Mouse (Mus musculus) yolk sac, embryonic 10.5 days (tissue): ENCODE measurements around the gene C9orf72.
"Not testable (repeated sequence)": the region's sequence is repeated elsewhere in the genome, so short reads cannot be mapped to it uniquely, and the experiment has no call there.

ENCODE experiments used
- DNase-seq: peaks from one replicate; pipeline ENCODE4 v3.0.0-alpha.2; 2017; ENCODE audit warnings: low spot score

Gene C9orf72

DNA sequence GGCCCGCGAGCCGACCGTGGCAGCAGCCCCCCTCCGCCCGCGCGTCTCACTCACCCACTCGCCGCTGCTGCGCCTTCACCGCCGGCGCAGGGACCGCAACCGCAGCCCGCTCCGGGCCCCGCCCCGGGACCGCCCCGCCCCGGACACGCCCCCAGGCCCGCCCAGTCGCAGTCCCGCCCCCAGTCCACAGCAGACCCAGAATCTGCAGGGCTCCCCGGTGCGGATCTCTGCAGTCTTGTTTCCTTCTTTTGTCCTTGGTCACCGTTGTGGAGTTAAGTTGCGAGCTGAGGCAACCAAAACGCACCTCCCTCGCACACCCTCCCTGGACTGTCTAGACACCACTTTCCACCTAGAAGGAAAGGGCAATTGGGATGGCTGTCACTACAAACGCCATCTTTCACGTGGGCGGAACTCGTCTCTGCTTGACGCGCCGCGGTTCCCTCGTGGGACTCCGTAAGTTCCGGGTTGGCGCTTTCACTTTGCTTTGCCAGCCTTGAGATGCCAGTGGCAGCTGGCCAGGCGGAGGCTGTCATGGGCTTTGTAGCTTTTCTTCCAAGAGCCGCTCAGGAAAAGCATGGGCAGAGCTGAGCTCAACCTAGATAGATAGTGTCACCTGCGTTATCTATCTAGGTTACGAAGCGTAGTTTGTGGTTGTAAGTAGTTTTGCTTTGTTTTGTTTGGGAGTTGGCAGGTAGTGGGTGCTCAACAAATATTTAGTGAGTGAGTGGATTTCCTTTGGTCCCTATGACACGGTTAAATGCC, at the start of gene C9orf72:
TSS of gene C9orf72 (minus strand) at position 442 of the 762 bp plus-strand sequence.
- peak; percentile 92 for DNase-seq

DNA sequence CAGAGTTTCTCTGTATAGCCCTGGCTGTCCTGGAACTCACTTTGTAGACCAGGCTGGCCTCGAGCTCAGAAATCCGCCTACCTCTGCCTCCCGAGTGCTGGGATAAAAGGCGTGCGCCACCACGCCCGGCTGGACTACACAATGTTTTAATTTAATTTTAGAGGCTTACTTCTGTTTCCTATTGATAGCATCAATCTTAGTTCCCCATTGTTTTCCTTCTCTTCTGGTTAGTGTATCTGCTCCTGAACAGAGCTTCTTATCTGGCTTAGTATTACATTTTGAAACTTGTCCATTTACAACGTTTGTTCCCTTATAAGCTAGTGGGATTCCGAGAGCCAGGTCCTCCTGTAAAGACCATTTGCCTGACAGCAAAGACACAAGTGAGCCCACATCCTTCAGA, 33.0 kb upstream of the C9orf72 start:
- DNase-seq: no peak

DNA sequence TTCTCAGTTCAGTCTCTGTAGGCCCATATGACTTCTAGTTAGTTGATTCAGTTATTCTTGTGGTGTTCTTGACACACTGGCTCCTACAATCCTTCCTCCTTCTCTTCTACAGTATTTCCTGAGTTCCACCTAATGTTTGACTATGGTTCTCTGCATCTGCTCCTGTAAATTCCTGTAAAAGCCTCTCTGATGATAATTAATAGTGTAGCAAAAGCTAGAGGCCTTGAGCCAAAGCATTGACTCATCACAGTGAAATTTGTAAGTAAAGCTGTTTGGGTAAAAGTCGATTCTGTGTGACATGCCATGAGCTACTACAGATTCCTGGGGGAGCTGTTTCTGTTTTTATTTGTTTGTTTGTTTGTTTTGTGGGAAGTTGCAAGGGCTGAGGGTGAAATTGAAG, 18.0 kb upstream of the C9orf72 start:
- no peak for DNase-seq

DNA sequence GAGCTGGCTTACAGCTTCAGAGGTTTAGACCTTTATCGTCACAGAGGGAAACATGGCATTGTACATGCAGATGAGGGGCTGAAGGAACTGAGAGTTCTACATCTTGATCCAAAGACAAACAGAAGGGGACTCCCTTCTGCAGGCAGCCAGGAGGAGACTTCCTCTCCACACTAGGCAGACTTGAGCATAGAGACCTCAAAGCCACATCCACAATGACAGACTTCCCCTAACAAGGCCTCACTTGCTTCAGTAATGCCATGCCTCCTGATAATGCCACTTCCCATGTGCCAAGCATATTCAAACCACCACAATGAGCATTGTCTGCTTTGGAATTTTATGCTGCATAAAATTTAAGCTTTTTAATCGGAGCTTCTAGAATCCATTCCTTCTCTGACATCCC, 15.8 kb upstream of the C9orf72 start:
- no peak for DNase-seq

DNA sequence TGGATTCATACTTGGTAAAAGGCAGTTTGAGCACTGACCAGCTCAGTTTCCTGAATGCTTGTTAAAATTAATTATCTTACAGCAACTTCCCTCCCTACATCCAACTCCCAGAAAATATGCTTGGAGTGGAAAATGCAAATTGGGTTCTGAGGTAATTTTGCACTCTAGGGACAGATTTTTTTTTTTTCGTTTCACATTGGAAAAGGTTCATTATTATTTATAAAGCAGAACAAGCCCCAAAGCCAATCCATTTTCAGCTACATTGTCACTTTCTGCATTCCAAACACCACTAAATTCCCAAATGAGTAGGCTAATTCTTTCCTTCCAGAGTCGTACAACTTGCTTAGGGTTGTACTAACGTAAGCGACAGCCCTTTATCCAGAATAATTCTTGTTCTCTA, 12.7 kb upstream of the C9orf72 start:
- no peak for DNase-seq

DNA sequence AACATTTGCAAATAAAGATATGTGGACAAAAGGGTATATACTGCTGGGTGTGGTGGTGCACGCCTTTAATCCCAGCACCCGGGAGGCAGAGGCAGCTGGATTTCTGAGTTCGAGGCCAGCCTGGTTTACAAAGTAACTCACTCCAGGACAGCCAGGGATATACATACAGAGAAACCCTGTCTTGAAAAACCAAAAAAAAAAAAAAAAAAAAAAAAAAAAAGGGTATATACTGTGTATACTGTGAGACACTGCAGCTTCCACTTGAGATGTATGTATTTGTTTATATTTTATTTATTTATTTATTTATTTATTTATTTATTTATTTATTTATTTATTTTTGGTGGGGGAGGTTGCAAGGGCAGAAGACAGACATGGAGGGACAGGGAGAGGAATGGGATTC, 12.3 kb upstream of the C9orf72 start:
- not testable (repeated sequence) for DNase-seq

DNA sequence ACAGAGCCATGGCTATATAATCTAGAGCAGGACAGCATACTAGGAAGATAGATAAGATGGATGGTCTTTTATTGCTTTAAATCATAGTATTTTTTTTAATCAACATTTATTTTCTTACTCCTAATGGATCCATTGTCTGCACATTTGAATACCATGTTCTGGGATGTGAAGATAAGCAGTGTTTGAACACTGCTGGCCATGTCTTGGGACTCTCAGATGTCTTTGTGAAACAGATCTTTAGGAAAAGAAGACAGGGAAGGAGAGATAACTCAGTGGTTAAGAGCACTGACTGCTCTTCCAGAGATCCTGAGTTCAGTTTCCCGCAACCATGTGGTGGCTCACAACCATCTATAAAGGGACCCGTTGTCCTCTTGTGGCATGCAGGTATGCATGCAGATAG, 10.3 kb upstream of the C9orf72 start:
- no peak for DNase-seq

- DNase-seq: no peak
These were observed 2.3 kb upstream of the C9orf72 start for GRCm38 (mm10) chr4:35228260-35228659.

- DNase-seq: no peak
These were observed 569 bp upstream of the C9orf72 start for GRCm38 (mm10) chr4:35226496-35226992.

DNA sequence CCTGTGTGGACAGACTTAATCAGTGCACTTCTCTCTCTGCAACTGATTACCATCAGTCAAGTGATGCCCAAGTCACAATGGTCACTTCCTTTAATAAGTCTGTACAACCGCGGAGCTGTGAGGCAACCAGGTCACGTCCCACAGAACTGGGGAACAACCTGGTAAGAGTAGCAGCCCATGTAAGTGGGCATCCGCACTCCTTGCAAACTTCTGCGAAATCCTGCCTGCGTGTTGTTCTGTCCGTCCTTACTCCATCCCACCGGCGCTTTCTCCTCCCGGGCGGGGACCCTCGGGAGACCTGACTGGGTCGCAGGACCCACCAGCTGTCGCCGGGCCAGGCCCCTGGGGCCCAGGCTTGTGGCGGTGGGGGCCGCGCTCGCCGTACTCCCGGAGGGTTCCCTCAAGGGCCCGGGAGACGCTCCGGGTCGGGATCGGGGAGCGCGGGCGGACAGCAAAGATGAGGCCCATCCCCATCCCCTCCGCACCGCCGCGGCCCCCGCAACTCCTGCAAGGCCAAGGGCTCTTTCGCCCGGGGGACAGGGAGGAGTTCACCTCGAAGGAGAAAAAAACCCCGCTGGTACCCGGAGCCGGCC, 738 bp downstream of the C9orf72 start:
- DNase-seq: no peak

- no peak for DNase-seq
These were observed 1.9 kb downstream of the C9orf72 start for GRCm38 (mm10) chr4:35224101-35224500.

DNA sequence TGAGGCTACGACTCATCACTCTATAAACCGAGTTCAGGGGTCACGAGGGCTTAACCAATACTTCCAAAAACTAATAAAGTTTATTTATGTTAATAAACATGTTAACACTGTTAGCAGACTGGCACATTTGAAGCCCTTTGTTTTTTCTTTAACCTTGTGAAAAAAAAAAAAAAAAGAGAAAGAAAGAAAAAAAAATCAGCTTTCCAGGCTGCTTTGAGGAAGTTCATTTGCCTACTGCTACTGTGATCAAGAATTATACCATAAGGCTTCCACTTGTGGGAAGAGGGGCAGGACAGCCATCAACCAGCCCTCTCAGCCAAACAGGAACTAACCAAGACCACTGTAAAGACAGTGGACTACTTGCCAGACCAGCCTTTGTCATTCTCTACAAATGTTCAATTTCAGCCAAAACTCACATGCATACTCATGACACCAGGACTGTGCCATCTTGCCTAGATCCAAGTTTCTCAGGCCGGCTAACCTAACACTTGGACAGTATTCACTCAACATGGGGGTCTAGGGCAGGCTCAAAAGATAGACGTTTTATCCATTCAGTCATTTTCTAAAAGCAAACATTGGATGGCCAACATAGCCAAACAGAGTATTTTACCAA, 2.5 kb downstream of the C9orf72 start:
- no peak for DNase-seq

DNA sequence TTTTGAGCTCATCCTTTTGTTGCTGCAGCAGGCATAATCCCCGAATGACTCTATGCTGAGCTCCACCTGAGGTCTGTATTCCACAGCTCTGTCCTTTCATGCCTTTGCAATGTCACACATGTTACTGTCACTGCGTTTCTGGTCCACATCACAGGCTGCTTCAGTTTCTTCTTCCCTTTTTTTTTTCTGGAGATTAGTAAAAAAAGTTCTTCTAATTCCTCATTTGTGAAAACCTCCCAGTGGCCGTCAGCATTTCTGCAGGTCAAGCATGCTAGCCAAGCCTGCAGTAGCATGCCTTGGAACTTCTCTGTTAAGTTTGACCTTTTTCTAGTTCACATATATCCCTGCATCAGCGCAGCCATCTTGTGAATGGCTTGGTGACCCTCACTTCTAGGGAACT, 4.1 kb downstream of the C9orf72 start:
- no peak for DNase-seq

- DNase-seq: no peak
These were observed 4.8 kb downstream of the C9orf72 start for GRCm38 (mm10) chr4:35221131-35221530.

DNA sequence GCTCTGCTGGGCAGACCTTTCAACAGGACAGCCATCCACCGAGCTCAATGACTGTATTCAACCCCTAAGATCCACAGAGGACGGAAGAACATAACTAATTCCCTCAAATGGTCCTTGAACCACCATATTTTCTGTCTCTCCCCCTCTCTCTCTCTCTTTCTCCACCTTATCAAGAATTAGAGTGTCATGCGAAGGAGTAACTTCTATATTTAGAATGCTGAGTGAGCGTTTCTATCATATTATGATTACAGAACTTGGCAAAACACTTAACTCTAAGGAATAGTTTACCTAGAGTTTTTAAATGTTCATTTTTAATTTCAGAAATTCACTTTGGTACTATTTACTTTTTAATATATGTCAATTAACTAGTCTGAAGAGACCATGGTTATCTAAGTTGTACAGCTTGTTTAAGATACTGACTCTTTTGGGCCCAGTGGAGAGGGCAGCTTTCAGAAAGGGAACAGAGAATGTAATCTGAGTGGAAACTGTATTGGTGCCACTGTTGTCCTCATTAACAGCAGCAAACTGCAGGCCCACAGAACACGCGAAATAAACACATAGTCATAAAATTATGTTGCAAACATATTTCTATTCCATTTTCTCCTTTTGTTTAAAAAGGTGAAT, 5.8 kb downstream of the C9orf72 start:
- DNase-seq: no peak

GRCm38 (mm10) chr4:35204659-35205058, 21.3 kb downstream of the C9orf72 start:
- no peak for DNase-seq

- no peak for DNase-seq
These were observed 22.3 kb downstream of the C9orf72 start for GRCm38 (mm10) chr4:35203724-35204123.

DNA sequence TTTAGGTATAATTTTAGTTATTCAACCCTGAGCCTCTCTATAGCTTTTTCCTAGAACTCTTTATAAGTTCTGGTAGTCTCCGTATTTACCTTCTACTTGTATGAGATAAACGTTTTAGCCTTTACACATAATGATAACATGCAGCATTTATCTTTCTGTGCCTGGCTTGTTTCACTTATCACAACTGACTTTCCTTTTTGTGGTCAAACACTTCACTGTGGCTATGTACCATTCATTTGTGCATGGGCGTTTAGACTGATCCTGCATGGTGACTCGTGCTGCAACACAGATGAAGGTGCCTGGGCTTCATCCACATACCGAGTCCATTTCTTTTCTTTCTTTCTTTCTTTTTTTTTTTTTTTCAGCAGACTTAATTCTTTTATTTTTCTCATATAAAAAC, 24.3 kb downstream of the C9orf72 start:
- no peak for DNase-seq

GRCm38 (mm10) chr4:35192725-35193124, 33.2 kb downstream of the C9orf72 start:
- DNase-seq: no peak

DNA sequence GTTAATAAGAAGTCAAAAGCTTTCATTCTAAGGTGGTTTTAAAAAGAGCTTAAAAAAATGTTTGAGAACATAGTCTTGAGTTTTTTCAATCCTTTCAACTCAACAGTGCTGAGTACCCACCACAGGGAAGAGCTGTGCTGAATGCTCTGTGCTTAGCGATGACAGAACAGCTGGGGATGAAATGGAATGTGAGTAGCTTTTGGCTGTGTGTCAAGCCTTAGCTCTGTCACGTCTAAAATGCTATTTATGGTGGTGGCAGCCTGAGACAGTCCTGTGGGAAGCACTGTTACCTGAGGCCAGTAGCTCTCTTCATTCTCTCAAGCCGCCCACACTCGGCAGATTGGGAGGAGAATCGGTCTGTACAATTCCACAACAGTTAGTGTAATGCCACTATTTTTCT, 36.2 kb downstream of the C9orf72 start:
- DNase-seq: no peak

DNA sequence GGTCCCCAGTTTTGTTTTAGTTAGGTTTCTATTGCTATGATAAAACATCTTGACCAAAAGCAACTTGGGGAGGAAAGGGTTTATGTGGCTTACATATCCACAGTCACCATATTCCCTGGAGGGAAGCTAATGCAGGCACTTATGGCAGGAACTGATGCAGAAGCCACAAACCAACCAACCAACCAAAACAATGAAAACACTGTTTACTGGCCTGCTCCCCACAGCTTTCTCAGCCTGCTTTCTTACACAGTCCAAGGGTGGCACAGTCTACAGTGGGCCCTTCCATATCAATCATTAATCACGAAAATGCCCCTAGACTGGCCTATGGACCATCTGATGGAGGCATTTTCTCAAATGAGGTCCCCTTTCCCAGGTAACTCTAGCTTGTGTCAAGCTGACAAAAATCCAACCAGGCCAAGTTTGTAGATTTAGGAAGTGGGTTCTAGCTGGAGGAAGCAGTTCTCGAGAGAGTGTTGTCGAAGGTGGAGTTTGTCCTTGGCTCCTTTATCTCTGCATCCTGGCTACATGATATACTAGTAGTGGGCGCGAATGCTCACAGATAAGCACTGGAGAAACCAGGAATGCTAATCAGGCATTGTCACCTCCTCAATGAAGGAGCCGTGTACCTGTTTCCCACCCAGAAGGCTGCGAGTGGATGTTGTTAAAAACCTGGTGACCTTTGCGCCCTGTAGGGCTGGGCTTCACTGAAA, 38.2 kb downstream of the C9orf72 start:
- DNase-seq: no peak
